Mouse (Mus musculus) thymus, adult 18-20 months (tissue): ENCODE data around the gene Ptgdr2.

Experiments
- DNase-seq, 2 experiments: peaks; one replicate each; pipeline ENCODE4 v3.0.0; 2022; ENCODE audit warnings: mixed read lengths in 2 of 2

Ptgdr2 gene

DNA sequence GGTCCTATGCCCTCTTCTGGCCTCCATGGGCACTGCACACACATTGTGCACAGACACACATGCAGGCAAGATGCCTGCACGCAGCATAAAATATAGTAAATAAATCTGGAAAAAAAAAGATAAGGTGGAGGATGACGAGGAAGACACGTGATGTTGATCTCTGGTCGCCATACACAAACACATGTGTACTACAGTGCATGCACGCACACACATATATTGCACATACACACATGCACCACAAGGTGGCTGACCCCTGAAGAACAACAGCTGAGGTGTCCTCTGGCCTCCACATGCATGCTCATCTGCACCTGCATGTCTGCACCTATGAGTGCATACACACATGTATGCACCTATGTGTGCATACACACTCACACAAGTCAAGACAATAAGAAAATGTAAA is 883 bp upstream of the Ptgdr2 start:
- DNase-seq = no peak

DNA sequence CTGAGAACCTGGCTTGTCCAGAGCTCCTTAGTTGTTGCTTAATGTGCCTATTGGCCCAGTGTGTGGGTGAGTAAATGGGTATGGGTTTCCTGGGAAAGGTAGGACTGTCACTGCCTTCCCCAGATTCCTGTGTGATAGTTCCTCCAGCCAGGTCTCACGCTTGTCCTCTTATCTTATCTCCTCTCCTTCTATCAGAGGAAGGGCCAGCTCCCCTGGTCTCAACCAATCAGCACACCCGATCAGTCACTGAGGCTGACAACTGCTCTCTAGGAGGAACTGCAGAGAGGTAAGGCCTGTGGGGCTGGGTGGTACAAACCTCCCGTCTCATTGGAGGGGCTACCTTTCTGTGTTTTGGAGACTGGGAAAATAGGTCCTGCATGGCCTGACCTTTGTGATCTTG is 1.8 kb downstream of the Ptgdr2 start:
- no peak for DNase-seq

DNA sequence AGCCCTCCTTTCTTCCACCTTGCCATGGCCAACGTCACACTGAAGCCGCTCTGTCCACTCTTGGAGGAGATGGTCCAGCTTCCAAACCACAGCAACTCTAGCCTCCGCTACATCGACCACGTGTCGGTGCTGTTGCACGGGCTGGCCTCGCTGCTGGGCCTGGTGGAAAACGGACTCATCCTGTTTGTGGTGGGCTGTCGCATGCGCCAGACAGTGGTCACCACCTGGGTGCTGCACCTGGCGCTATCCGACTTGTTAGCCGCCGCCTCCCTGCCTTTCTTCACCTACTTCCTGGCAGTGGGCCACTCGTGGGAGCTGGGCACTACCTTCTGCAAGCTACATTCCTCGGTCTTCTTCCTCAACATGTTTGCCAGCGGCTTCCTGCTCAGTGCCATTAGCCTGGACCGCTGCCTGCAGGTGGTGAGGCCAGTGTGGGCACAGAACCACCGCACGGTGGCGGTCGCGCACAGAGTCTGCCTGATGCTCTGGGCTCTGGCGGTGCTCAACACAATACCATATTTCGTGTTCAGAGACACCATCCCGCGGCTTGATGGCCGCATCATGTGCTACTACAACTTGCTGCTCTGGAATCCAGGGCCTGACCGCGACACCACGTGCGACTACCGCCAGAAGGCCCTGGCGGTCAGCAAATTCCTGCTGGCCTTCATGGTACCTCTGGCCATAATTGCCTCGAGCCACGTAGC is 3.3 kb downstream of the Ptgdr2 start:
- DNase-seq = peak; percentile 31 to 35

DNA sequence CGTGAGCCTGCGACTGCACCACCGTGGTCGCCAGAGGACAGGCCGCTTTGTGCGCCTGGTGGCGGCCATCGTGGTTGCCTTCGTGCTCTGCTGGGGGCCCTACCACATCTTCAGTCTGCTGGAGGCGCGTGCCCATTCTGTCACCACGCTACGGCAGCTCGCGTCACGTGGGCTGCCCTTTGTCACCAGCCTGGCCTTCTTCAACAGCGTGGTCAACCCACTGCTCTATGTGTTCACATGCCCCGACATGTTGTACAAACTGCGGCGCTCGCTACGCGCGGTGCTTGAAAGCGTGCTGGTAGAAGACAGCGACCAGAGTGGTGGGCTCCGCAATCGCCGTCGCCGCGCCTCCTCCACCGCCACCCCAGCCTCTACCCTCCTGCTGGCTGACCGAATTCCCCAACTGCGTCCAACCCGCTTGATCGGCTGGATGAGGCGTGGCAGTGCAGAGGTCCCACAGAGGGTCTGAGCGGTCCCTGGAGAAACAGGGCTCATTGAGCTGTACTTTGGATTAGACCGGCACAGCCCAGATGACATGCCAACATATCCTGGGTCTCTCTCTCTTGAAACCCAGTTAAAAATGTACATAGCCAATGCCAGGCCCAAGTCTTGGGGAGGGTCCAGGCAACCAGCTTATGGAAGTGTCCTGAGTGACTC is 4.0 kb downstream of the Ptgdr2 start:
- no peak for DNase-seq

DNA sequence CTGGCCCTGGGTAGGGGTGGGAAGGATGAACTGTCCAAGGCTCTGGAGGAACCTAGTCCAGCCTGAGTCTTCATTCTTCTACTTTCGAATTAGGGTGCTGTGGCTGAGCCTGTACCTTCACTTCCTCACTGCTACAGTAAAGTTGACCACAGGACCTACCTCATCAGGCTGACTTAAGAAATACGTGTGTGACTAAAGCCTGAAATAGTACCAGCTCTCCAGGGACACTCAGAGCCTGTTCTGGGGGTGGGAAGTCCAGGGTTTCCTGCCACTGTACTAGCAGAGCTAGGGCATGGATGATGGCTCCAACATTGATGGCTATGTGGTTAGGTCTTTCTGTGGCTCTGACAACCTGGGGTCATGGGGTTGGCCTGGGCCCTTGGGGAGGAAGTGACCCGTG is 7.0 kb downstream of the Ptgdr2 start:
- DNase-seq = no peak

DNA sequence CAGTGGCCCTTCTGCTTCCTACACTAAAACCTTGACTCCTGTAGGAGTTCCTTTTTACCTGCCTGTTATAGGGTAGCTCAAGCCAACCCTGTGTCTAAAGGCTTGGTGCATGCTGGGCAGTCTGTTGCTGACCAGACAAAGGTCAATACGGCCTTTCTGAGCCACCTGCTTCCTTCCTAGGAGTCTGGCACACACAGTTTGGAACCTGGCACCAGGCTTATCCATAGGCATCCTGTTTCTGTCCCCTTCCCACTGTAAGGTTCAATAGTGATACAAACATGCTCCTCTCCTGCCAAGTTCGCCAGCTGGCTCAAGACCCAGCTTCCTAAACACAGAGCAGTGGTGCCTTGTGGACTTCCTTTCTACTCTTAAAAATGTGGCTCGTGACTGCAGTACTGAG is 9.5 kb downstream of the Ptgdr2 start:
- no peak for DNase-seq

DNA sequence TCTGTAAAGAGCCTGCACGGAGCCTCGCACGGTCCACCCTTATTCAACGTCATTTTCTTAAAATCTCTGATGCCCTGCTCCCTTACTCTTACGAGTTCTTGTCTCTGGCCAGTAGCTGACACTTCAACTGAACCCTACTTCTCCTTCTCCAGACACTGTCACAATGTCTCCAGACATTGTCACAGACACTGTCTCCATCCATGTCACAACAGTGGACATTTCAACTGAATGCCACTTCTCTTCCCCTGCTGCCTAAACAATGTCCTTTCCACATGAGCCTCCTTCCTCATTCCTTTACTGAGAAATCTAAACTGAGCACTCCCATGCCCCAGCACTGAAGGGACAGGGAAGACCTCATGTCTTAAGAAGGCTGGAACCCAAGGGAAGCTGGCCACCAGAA is 10.3 kb downstream of the Ptgdr2 start:
- no peak for DNase-seq

DNA sequence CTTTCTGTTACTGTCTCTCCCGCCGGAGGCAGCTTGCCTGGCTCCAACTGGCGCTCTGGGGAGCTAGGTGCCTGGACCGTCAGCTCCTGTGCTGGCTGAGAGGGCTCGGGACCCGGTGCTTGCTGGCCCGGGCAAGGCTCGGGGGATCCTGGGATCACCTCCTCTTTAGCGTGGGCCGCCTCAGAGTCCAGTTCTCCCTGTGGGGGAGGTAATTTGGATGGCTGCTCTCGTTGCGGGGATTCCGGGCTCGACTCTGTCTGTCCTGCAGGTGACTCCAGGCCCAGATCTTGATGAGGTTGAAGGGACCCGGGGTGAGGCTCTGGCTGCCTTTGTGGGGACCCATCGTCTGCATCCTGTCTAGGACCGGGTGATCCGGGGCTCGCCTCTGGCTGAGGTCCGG is 11.5 kb downstream of the Ptgdr2 start:
- DNase-seq = peak; percentile 16 to 20

DNA sequence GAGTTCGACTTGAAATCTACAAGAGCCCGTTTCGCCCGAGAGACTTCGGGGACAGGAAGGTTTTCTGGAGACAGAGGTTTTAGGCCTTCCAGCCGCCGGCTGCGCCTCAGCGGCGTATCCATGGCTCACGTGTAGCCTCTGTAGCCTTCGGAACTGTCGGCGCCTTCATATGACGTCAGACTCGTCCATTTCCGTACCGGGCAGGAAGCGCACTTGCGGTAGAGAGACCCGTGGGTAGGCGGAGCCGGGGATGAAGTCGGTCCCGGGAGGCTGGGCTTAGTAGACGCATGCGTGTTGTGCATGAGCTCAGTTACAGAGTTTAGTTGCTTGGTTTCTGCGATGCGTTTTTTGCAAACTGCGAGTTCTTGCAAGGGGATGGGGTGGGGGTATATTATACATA is 12.2 kb downstream of the Ptgdr2 start, which contains the start of gene Ccdc86:
TSS of gene Ccdc86 (minus strand) at position 155 of the 400 bp plus-strand sequence.
- DNase-seq = peak; percentile 87 to 92

DNA sequence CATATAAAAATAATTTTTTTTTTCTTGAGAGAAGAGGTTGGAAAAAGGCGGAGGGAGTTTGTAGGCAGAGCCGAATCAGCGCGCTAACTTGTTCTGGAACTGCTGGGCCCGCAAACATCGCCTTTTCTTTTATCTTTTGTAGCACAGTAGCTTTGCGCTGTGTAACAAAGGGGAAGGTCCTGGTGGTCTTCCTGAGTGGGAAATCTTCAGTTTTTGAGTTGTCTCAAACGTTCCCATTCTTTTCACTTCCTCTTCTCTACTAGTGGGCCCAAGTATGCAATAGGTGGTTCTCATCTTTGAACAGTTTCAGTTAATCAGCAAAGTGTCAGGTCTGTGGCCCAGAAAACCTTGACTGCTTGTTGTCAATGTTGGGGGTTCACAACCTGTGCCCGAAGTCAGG is 12.6 kb downstream of the Ptgdr2 start:
- DNase-seq = no peak

DNA sequence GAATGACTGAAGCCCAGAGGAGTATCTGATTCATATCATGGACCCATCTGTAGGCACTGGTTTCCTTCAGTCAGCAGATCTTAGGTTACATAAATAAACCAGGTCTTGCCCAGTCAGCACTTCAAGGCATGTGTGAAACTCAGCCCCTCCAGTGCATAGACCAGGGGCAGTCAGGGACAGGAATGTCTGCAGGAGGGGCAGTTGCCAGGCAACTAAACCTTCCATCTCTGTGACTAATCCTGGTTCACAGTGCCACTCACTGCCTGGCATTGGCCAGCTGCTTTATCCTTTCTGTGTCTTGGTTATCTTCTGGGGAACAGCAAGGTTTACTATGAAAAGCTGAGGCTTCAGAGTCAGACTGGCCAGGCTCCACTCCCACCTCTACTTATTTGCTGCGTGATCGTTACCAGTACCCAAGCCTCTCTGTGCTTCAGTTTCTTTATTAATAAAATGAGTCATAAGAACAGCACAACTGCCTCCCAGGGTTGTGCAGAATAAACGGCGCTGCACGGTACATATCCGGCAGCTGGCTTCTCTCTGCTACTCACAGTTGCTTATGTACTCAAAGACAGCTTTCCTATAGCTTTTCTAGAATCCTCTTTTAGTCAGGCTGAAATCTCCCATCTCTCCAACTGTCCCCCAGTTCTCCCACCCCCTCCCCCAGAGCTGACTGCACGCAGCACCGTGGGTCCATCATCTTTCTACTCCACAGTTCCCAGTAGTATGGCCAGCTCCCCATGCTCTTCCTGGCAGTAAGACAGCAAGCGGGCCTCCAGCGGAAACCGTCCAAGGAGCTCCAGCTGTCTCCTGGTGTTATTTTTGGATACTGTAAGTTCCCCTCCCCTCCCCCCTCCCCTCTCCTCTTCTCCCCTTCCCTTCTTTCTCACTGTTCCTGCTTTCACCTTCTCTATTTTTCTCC is 15.3 kb downstream of the Ptgdr2 start:
- DNase-seq = no peak

DNA sequence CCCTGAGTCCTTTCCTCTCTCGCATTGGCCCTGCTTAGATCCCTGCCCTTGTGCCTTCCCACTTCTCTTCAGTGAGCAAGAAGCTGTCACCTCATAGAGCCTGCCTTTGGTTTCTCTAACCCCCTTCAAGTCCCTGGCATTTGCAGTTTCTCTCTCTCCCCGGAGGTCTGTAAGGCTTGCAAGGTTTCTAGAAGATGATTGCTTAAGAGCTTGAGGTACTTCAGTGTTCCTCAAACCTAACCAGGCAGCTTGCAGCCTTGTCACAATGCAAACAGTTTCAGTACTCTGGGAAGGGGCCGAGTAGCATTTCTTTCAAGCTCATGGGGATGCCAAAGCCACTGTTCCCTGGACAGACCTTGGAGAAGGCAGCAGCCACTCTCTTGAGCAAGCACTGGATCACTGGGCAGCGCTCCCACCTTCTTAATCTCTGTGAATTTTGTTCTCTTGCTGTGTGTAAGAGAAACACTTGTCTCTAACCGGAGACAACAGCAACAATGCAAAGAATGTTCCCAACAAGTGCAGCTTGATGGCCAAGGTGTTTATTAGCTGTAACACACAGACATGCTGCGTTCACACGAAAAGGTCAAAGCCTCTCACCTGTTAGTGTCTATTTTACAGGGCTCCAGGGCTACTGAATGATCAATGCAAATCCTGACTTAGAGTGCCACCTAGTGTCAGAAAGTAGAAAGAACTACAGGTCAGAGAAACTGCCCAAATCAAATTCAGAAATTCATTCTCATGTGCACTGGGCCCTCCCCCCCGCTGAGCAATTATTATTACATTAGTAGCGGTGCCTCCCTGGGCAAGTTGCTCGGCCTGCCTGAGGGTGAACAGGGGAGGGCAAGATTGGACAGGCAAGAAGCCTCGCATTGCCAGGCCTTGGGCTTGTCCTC is 22.4 kb downstream of the Ptgdr2 start:
- no peak for DNase-seq

DNA sequence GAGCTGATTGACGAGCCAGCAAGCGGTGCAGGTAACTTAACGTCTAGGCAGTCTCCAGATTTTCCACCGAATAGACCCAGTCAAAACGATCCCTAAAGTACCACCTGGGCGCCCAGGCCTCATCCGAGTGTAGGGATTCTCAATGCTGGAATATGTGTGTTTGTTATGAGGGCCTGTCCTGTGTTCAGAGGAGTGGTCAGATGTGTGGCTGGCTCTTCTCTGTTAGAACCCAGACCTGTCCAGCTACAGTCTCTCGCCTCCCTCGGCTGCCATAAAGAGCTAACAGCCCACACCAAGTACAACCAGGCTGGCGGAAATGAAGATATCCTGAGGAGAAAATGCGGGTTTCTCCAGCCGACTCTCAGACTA is 23.0 kb downstream of the Ptgdr2 start:
- no peak for DNase-seq

DNA sequence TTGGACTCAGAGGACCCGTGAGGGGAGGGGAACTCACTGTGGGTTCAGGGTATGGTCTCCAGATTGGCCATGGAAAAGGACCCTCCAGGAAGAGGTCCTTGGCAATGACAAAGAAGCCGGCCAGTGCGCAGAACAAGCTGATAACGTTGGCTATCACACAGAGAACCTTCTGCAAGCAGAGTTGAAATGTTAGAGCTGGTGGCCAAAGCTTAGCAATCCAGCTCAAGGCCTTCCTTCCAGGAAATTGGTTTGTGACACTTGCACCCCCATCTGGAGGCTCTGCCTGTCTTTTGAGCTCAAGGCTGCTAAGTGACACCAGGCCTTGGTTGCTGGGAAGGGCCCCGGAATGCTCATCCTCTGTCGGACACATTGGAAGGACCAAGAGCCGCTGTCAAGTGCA is 28.8 kb downstream of the Ptgdr2 start:
- DNase-seq = no peak

DNA sequence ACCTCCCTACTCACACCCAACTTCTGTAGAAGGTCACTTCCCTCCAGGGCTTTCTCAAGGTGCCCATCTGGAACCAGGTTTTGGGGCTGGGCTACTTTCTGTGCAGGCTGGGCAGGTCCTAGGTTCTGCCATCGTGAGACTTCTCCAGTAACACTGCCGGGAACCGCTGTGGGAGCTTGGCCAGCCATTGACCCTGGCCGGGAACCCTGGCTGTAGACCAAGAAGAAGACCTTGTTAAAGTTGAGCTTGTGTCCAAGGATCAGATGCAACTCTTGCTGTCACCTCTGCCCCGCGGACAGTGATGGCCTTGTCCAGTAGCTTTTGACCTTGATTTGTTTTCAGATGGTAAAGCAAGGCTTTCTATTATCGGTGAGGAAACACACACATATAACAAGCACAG is 31.6 kb downstream of the Ptgdr2 start:
- DNase-seq = no peak

DNA sequence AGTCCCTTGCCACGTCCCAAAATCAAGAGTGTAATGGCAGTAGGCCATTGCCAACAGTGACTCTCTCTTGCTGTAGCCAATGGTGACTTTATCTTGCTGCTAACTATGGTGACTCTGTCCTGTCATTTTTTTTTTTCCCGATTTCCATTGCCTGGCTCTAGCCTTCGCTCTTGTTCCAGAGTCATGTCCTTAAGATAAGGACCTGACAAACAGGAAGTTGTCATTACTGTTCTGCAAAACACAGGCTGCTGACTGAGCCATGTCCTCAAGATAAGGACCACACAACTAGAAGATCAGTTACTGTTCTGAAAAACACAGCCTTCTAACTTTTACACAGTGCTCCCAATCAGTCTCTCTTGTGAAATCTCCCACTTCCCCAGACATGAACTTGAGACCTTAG is 33.5 kb downstream of the Ptgdr2 start:
- no peak for DNase-seq

DNA sequence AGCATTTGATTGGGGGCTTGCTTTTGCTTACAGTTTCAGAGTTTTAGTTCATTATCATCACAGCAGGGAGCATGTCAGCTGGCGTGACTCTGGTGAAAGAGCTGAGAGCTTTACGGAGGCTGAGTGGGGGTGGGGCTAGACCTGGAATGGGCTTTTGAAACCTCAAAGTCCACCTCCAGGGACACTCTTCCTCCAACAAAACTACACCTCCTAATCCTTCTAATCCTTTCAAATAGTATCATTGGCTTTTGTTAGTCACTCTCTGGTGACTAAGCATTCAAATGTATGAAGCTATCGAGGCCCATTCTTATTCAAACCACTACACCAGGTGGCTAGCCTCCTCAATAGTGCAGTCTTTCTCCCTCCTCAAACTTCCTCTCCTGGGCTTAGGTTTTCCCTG is 35.7 kb downstream of the Ptgdr2 start:
- DNase-seq = no peak

DNA sequence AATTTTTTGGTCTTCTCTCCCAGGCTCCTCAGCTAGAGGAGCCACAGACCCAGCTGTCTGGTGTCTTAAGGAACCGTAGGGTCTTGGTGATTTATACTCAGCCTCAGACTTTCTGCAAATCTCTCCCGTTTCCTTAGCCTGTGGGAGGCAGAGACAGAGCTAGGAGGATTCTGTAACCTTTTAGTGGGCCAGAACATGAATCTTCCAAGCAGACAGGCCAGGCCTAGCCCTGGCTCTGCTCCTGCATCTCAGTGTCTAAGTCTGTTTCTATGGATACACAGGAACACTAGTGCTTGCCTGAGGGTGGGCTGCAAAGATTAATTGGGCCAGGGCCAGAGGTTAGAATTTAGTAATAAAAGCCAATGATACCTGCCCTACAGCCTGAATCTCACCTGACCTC is 36.2 kb downstream of the Ptgdr2 start:
- no peak for DNase-seq

DNA sequence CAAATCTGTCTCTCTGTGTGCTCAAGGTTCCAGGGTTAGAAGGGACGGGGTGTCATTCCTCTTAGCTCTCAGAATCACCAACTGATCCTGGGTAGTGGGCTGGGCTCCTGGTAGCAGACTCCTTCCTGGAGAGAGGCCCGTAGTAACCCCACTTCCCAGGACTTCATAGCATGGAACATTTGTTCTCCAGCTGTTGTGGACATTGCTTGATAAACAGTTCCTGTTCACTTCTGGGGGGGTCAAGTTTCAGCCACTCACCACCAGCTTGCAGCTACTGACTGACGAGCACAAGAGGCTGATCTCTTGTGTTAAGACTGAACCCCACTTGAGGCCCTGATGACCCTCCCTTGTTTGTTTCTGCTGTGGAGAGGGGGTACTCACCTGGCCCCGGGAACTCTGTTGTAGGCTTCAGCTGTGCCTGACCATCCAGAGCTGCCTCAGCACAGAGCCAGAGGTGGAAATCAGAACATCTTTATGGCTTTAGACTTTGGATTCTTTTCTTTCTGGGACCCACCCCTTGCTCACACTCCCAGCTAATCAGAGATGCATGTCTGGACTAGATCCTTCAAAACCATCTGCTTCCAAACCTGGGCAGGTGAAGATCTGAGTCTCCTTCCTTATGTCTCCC is 37.4 kb downstream of the Ptgdr2 start, which contains the start of gene Ms4a10:
TSS of gene Ms4a10 (minus strand) at position 433 of the 628 bp plus-strand sequence.
- no peak for DNase-seq

DNA sequence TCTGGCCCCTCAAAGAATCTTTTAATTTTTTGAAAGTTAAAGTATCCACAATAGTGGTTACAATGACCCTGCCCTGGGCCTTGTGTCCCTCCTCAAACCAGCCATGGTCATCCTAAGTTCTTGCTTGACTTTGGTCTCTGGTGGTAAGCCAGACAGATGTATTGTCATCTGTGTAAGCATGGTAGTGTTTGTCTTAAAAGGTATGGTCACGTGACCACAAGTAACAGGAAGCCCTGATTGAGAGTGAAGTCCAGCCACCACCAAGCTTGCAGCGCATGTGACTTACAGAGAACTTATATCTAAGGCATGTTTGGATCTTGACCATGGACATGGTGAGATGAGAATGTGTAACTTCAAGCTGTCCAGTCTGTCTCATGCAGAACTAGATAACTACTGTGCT is 38.2 kb downstream of the Ptgdr2 start:
- no peak for DNase-seq

DNA sequence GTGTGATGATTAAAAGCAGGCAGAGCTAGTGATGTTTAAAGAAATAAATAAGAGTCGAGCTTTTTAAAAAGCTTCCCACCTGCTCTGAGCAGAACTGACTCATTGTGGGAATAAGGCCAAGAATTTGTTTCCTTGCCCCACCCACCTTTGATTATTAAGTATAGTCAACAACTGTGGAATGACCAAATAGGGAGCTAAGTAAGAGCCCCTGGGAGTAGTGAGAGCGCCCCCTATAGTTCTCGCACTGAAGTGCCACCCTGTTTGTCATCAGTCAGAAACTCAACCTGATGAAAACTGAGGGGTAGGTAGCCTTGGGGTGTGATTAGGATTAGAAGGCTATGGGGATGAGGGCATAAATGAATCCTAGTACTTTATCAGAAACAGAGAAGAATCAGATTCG is 39.4 kb downstream of the Ptgdr2 start:
- DNase-seq = no peak
